Mouse (Mus musculus) limb, embryonic 11.5 days (tissue): ENCODE results near the gene Tbc1d20. TPM values are rescaled to one million over a fixed set of nuclear protein-coding genes. Genes with fewer than 3 reads are reported as not detected.
"Not testable (repeated sequence)": the region's sequence is repeated elsewhere in the genome, so short reads cannot be mapped to it uniquely, and the experiment has no call there.

Experiments
- ATAC-seq: fragments of 200-750 bp; cut with Nextera tagmentation; 2 replicates; pipeline ENCODE4 v1.8.0; 2017; ENCODE audit warnings: low read depth; ENCODE audit not compliant: insufficient number of reproducible peaks, low FRiP score, low TSS enrichment
- DNase-seq: peaks from one replicate; pipeline ENCODE4 v3.0.0-alpha.2; 2015; ENCODE audit warnings: low spot score
- H3K27ac ChIP-seq: fragments of 300-500 bp; sonication (generic); replicated peaks from 2 replicates; pipeline ENCODE4 v1.5.1; 2014; ENCODE audit warnings: low read depth, mild to moderate bottlenecking, low read length
- H3K27me3 ChIP-seq: fragments of 300-500 bp; sonication (generic); 2 replicates; pipeline ENCODE4 v1.6.1; 2014; ENCODE audit warnings: mild to moderate bottlenecking, low read length, mixed read lengths; ENCODE audit not compliant: control insufficient read depth, insufficient read depth
- H3K36me3 ChIP-seq: fragments of 300-500 bp; sonication (generic); 2 replicates; pipeline ENCODE4 v1.6.1; 2014; ENCODE audit warnings: mild to moderate bottlenecking, low read length, moderate library complexity, mixed read lengths; ENCODE audit not compliant: control insufficient read depth, insufficient read depth
- H3K4me1 ChIP-seq: fragments of 300-500 bp; sonication (generic); 2 replicates; pipeline ENCODE4 v1.6.1; 2014; ENCODE audit warnings: low read length, mixed read lengths; ENCODE audit not compliant: control insufficient read depth, insufficient read depth
- H3K4me2 ChIP-seq: fragments of 300-500 bp; sonication (generic); 2 replicates; pipeline ENCODE4 v1.6.1; 2014; ENCODE audit warnings: low read depth, mild to moderate bottlenecking, moderate library complexity; ENCODE audit not compliant: severe bottlenecking
- H3K4me3 ChIP-seq: fragments of 300-500 bp; sonication (generic); 2 replicates; pipeline ENCODE4 v1.5.1; 2014; ENCODE audit warnings: low read depth, low read length
- H3K9ac ChIP-seq: fragments of 300-500 bp; sonication (generic); 2 replicates; pipeline ENCODE4 v1.6.1; 2014; ENCODE audit warnings: mild to moderate bottlenecking, low read length
- H3K9me3 ChIP-seq: fragments of 300-500 bp; sonication (generic); 2 replicates; pipeline ENCODE4 v1.6.1; 2016; ENCODE audit warnings: low read length; ENCODE audit not compliant: control insufficient read depth
- WGBS: fragments of 180-500 bp; shearing (Covaris S2); extraction: QIAGEN DNeasy Blood & Tissue Kit; methylation state at CpG from one replicate; pipeline ENCODE4 v1.1.7; 2014; 5-methylcytosine and 5-hydroxymethylcytosine counted together
- polyA plus RNA-seq: library from polyadenylated mRNA; unstranded; fragments of >200 nt; fragmentation: Nextera tagmentation; extraction: Ambion mirVana; gene quantifications from 2 replicates; pipeline ENCODE4 v1.2.1, GENCODE M21; 2014

Tbc1d20 gene
- polyA plus RNA-seq, 1 experiment from 2014 or later: 30.5 TPM

DNA sequence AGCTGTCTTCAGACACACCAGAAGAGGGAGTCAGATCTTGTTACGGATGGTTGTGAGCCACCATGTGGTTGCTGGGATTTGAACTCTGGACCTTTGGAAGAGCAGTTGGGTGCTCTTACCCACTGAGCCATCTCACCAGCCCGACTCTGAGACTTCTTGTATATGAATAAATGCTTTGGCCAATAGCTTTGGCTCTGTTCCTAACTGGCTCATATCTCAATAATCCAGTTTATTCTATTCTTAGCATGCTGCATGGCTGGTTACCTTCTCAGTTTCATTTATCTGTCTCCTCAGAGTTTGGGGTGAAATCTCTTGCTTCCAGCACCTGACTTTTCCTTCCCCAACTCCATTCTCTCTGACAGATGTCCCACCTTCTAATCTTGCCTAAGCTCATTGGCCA lies 4.0 kb upstream of the Tbc1d20 start:
- not testable (repeated sequence) for ATAC-seq, H3K27me3 ChIP-seq, H3K4me3 ChIP-seq, DNase-seq, H3K36me3 ChIP-seq, H3K9ac ChIP-seq, H3K27ac ChIP-seq, H3K4me2 ChIP-seq, H3K9me3 ChIP-seq, H3K4me1 ChIP-seq
- 83% methylated on average over 1 of the region's 2 CpGs for WGBS

DNA sequence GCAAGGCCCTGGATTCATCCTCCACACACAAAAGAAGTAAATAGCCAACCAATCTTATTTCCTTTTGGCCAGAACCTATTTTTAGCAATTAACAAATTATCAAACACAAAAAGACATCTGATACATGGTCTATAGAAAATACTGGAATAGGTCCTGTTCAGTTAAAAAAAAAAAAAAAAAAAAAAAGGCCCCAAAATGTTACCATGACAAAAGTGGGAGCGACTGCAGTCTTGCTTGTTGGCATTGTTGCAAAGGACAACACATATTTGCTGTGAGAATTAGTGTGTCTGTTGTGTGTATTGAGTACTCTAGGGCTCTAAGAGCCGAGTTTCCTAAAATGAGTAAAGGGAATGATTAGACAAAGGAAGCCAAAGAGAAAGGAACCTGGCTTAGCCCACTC lies 1.2 kb upstream of the Tbc1d20 start:
- Histone ChIP-seq H3K9me3 (no peaks in the 10 kb centered on the region), H3K4me2 (no peak overlapping the region), H3K27ac (no peak overlapping the region), H3K4me3 (no peak overlapping the region), H3K27me3 (no peaks in the 10 kb centered on the region), H3K9ac (no peak overlapping the region), H3K4me1 (peaks cover 8% of the 10 kb centered on the region), H3K36me3 (no peaks in the 10 kb centered on the region)
- no peak for ATAC-seq
- no peak for DNase-seq
- WGBS: 60% methylated on average over 2 of the region's 2 CpGs

DNA sequence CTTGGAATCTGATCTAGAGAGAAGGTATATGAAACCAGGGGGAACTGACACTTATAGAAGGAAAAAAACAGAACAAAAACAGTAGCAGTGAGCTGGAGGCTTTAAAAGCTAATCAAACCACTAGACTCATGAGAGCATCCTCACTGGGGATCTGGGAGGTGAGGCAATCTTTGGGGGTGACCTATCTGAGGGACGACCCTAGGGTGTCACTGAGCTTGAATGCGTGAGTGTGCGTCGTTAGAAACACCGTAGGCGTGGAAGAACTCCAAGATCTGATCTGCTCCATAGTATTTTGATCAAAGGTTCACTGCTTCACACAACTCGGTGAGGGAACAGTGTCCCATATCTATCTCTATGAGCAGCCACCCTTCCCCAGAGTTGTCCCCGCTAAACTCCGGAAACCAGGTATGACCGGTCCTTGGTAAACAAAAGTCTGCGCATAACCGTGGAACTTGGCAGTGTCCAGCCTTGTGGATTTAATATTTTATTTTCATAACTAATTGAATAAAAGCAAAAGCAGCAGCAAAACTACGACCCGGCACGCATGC lies 375 bp upstream of the Tbc1d20 start:
- 2% methylated on average over 15 of the region's 15 CpGs for WGBS
- Histone ChIP-seq H3K9me3 (no peaks in the 10 kb centered on the region), H3K4me2 (peak overlapping the region; percentile 62), H3K4me3 (peak overlapping the region; percentile 66), H3K9ac (peak overlapping the region; percentile 9; the same call in 1 of the 2 replicates), H3K27me3 (no peaks in the 10 kb centered on the region), H3K4me1 (peaks cover 8% of the 10 kb centered on the region), H3K27ac (no peak overlapping the region), H3K36me3 (no peaks in the 10 kb centered on the region)
- ATAC-seq (peak; percentile 75), DNase-seq (no peak)

DNA sequence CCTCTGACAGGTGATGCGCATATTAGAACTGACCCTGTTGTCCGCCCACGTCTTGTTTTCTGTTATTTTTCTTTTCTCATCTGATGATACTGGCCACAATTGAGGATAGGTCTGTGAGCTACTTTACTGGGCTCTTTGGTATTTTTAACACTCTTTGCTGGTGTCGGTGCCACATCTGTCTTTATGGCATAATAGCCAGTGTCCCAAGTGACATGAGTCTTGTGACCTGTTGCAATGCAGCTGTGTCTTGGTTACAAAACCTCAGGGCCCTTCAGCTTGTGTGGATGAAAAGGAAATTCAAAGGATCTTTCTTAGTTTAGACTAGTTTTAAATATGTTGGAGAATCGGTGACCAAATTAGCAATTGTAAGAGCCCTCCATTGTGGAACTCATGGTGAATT lies 913 bp downstream of the Tbc1d20 start:
- ATAC-seq (no peak), DNase-seq (no peak)
- H3K4me1 ChIP-seq: peaks cover 8% of the 10 kb centered on the region
- H3K27me3 ChIP-seq: no peaks in the 10 kb centered on the region
- peak overlapping the region; percentile 66 for H3K4me3 ChIP-seq
- H3K9me3 ChIP-seq: no peaks in the 10 kb centered on the region
- no peaks in the 10 kb centered on the region for H3K36me3 ChIP-seq
- no peak overlapping the region for H3K27ac ChIP-seq
- peak overlapping the region; percentile 78; the same call in 1 of the 2 replicates for H3K9ac ChIP-seq
- H3K4me2 ChIP-seq: peak overlapping the region; percentile 62
- WGBS: 38% methylated on average over 5 of the region's 5 CpGs

DNA sequence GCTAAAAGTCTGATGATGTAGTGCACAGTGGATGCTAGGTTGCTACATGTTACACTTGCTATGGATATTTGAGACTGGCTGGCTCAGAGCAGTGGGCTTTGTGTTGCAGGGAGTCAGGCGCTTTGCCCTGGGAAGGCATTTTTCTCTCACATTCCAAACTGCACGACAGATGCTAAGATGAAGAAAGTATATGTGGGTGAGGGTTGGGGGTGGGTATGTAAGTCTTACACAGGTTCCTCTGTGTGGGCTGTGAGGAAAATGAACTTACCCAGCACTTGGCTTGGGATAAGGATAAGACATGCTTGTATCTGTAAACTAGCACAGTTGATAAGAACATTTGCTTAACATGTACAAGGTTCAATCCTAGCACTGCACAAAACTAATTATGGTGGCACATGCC lies 9.2 kb downstream of the Tbc1d20 start:
- H3K27ac ChIP-seq: no peak overlapping the region
- H3K36me3 ChIP-seq: peaks cover 20% of the 10 kb centered on the region; the same call in 1 of the 2 replicates
- DNase-seq (no peak), ATAC-seq (no peak)
- no peaks in the 10 kb centered on the region for H3K4me1 ChIP-seq
- no peak overlapping the region for H3K4me2 ChIP-seq
- no peak overlapping the region for H3K4me3 ChIP-seq
- no peak overlapping the region for H3K9ac ChIP-seq
- 84% methylated on average over 2 of the region's 2 CpGs for WGBS
- no peaks in the 10 kb centered on the region for H3K9me3 ChIP-seq
- H3K27me3 ChIP-seq: no peaks in the 10 kb centered on the region

DNA sequence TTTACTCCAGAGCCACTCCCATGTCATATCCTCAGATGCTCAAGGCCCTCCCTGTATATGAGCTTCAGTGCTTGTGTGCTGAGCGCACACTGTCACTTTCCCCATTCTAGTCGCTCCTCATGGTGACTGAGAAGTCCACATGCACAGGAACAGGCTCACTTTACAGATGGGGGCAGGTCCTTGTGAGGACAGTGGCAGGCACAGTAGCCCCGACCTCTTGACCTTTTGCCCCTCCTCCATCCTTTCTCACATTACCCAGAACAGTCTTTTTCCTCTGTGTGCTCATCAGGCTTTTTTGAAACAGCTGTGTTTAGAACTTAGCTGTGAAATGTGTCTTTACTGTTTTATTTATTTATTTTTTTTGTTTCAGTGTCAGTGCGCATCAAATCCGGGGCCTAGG lies 10.2 kb downstream of the Tbc1d20 start:
- no peak for DNase-seq
- Histone ChIP-seq H3K4me3 (no peak overlapping the region), H3K27me3 (no peaks in the 10 kb centered on the region), H3K4me2 (no peak overlapping the region), H3K27ac (no peak overlapping the region), H3K36me3 (peaks cover 27% of the 10 kb centered on the region; the same call in 1 of the 2 replicates), H3K9me3 (no peaks in the 10 kb centered on the region), H3K4me1 (no peaks in the 10 kb centered on the region), H3K9ac (no peak overlapping the region)
- 53% methylated on average over 5 of the region's 5 CpGs for WGBS
- ATAC-seq: no peak

DNA sequence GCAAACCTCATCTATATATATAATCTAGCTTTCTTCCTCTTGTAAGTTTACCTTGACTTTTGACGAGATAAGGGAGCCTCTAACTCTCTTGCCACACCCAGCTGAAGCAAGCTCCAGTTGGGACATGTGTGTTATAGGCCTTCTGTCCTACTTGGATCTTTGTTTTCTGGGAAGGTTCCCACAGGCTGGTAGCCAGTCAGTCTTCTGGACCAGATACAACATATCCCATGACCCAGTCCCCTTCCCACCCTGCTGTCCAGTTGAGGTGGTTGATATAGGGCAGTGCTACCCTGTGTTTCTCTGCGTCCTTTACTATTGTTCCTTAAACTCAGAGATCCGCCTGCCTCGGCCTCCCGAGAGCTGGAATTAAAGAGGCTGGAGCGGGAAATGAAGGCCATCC lies 11.9 kb downstream of the Tbc1d20 start:
- DNase-seq (no peak), ATAC-seq (no peak)
- no peaks in the 10 kb centered on the region for H3K4me1 ChIP-seq
- no peak overlapping the region for H3K4me2 ChIP-seq
- no peak overlapping the region for H3K9ac ChIP-seq
- H3K27me3 ChIP-seq: no peaks in the 10 kb centered on the region
- no peak overlapping the region for H3K27ac ChIP-seq
- H3K36me3 ChIP-seq: peaks cover 32% of the 10 kb centered on the region; the same call in 1 of the 2 replicates
- H3K9me3 ChIP-seq: no peaks in the 10 kb centered on the region
- 97% methylated on average over 6 of the region's 6 CpGs for WGBS
- H3K4me3 ChIP-seq: no peak overlapping the region

DNA sequence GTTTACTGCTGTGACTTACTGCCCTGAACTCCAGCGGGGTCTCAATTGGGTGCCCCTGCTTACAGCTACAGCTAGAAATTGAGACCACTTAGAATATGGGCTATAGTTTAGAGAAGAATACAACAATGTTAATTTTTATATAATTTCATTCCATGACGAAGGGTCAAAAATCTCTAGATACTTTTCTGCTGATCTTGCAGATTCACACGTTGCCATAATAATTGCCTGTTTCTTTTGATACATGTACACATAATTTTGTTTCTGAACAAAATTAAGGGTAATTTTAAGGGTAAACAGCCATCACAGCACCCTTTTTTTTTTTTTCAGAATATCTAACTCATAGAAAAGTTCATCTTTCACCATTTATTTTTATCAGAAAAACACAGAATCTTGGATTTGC lies 13.6 kb downstream of the Tbc1d20 start:
- no peak overlapping the region for H3K9ac ChIP-seq
- H3K4me1 ChIP-seq: no peaks in the 10 kb centered on the region
- 90% methylated on average over 3 of the region's 3 CpGs for WGBS
- no peak overlapping the region for H3K4me2 ChIP-seq
- H3K36me3 ChIP-seq: peaks cover 42% of the 10 kb centered on the region; the same call in 1 of the 2 replicates
- ATAC-seq (no peak), DNase-seq (no peak)
- no peaks in the 10 kb centered on the region for H3K9me3 ChIP-seq
- no peak overlapping the region for H3K4me3 ChIP-seq
- no peak overlapping the region for H3K27ac ChIP-seq
- no peaks in the 10 kb centered on the region for H3K27me3 ChIP-seq

DNA sequence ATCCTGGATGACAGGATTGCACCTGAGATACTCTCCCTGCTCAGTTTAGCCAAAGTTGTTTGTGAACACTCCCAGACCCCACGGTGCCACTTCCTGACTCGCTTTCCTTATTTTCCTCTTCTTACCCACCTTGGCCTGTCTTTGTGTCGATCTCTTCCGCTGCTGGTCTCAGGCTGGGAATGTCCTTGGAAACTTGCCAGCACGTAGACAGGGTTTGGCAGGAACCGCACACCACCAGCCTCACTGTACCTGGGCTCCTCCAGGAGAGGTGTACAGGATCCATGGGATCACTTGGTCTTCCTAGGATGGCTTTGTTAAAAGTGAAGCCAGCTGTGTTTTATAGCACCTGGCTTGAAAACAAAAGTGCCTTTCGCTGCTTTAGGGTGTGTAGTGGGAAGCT lies 19.4 kb downstream of the Tbc1d20 start:
- Histone ChIP-seq H3K36me3 (peaks cover 28% of the 10 kb centered on the region; the same call in 1 of the 2 replicates), H3K4me3 (no peak overlapping the region), H3K4me1 (no peaks in the 10 kb centered on the region), H3K27me3 (no peaks in the 10 kb centered on the region), H3K9ac (no peak overlapping the region), H3K9me3 (no peaks in the 10 kb centered on the region), H3K27ac (no peak overlapping the region), H3K4me2 (no peak overlapping the region)
- DNase-seq: no peak
- 90% methylated on average over 7 of the region's 7 CpGs for WGBS
- ATAC-seq: no peak
